Mouse (Mus musculus): ENCODE results near the gene Sgk2.

GRCm38 (mm10) chr2:162991394-162992083 is 4.4 kb downstream of the Sgk2 start:
- TF ChIP-seq EP300 (IDR thresholded peaks at IDR 0.05; ENCODE audit: insufficient read depth, low read depth, low read length): no peak
- no peak for TF ChIP-seq POLR2A (IDR thresholded peaks at IDR 0.05; ENCODE audit: insufficient read depth, low read depth, low read length)
- no peak for TF ChIP-seq CTCF (IDR thresholded peaks at IDR 0.05)

Data from heart, adult 2 months (tissue).